Mouse (Mus musculus) heart, postnatal 0 days (tissue): ENCODE measurements around the gene Tpm1.

Experiments used
- CTCF ChIP-seq: IDR thresholded peaks from 2 replicates; pipeline ENCODE4 v1.5.1; 2016; ENCODE audit warnings: antibody characterized with exemption, control low read depth, low read depth
- EP300 ChIP-seq: IDR thresholded peaks from 2 replicates; pipeline ENCODE4 v1.6.1; 2016; ENCODE audit warnings: antibody characterized with exemption, low read depth

DNA sequence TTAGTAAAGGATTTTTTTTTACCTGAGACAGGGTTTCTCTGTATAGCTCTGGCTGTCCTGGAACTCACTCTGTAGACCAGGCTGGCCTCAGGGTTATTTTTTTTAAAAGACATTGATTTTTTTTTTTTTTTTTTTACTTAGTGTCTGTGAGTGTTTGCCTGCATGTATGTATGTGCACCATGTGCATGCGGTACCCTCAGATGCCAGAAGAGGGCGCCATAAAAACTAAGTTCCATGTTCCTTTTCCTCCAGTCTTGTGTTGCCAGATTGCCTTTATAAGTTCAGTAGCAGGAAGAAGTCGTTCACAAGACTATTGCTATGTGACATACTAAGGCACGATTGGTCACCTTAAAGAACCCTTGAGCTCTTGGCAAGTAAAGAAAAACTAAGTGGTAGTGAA is 14.5 kb downstream of the Tpm1 start:
- TF ChIP-seq CTCF = peak; percentile 27
- no peak for TF ChIP-seq EP300
